Mouse (Mus musculus) spleen, postnatal 4 days (tissue): ENCODE results near the gene Calm1.

Source experiments
- DNase-seq, 2 experiments: peaks; one replicate each; pipeline ENCODE4 v3.0.0; 2022; ENCODE audit warnings: low spot score in 2 of 2

Calm1 gene

GRCm38 (mm10) chr12:100223531-100223930, 24.3 kb downstream of the Calm1 start:
- DNase-seq: no peak

- no peak for DNase-seq
These were observed 26.0 kb downstream of the Calm1 start for GRCm38 (mm10) chr12:100225196-100225595.

DNA sequence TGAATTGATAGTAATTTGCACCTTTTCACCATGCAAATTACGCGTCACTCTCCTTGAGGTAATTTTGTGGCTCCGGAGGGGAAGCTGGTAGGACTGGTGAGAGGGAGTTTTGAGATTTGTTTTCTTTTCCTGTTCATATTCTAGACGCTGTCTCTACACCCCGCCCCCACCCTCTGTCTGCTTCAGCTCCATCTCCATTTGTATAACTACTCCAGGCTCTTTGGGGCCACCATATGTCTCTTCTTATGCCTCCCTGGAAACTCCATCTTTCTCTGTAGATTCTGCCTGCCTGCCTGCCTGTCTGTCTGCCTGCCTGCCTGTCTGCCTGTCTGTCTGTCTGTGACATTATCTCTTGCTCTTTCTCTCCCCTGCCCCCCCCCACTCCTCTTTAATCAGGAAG, 26.8 kb downstream of the Calm1 start:
- no peak for DNase-seq

- DNase-seq: no peak
These were observed 27.4 kb downstream of the Calm1 start for GRCm38 (mm10) chr12:100226621-100227020.

DNA sequence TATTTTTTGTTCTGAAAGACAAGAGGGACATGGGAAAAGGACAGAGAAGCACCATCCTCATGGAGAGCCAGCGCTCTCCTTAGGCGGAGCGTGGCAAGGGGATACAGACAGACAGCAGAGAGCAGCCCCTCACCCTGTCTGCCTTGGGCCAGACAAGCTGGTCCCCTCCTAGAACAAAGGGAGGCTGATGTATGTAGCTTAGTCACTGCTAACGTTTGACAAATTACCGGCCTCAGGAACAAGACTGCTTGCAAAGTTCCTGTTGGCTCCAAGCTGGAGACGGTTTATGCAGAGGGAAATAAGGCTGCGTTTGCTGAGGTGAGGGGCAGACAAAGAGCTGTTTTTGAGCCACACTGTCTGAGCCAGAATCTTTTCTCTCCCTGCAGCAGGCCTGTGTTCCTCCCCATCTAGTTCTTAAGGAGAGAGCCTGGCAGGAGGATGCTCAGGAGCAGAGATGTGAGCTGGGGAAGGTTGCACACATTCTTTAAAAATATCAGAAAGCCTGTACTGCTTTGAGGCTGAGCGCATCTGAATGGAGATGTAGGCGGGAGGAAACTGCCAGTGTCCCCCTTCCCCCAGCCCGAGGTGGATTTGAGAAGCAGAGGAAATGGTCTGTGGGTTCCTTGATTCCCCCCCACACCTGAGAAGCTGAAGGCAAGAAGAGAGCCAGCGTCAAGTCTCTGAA, 28.9 kb downstream of the Calm1 start:
- DNase-seq: no peak

GRCm38 (mm10) chr12:100234201-100234600, 35.0 kb downstream of the Calm1 start:
- no peak for DNase-seq

- DNase-seq: no peak
These were observed 35.7 kb downstream of the Calm1 start for GRCm38 (mm10) chr12:100234919-100235318.

- no peak for DNase-seq
These were observed 36.2 kb downstream of the Calm1 start for GRCm38 (mm10) chr12:100235423-100235822.

GRCm38 (mm10) chr12:100239404-100239803, 40.2 kb downstream of the Calm1 start:
- DNase-seq: no peak

DNA sequence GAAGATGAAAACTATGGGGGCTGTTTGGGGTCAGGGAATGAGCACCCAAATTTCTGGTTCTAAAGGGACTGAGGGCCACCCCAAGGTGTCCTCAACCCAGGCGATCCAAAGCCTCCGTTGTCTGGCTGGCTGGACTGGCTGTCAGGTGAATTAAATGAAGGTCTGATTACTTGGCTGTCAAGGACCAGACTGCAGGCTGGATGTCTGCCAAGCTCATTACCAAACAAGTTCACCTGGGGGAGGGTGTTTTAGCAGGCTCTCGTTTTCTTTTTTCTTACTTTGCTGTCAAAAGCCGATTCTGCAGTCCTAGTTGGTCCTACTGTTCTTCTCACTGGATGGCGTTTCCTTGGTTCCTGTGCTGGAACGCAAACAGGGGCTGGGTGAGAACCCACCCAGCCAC, 40.6 kb downstream of the Calm1 start:
- DNase-seq: no peak

DNA sequence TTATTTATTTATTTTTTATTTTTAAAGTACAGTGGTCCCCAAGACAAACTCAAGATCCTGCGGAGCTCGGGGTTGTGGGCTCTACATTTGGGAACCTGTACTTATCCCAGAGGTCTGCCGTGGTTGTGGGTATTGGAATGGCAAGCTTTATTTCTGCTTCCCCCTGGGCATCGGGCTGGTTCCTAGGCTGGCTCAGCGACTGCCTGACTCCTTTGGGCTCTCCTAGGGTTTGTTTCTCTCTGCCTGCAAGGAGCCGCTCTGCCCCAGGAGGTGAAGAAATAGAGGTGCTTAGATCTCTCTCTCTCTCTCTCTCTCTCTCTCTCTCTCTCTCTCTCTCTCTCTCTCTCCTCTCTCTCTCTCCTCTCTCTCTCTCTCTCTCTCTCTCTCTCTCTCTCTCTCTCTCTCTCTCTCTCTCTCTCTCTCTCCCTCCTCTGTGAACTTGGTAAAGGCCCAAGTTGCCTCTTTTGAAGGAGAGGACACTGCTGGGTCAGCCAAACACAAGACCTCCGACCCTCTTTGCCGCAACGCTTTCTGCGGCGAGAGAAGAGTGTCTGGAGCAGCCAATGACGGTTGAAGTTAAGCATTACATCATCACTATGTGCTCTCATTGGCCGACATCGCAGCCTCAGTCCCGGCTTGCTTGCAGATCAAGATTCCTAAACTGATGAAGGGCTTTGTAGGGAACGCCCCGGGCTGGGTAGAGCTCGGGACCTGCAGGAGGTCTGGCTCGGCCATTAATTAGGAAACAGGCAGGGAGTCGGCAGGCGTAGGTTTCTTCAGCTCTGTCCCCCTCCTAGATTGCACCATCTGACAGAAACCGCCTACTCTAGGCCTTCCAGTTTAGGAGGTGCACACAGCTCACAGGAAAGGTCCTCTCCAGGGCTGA, 42.9 kb downstream of the Calm1 start:
- DNase-seq: no peak

DNA sequence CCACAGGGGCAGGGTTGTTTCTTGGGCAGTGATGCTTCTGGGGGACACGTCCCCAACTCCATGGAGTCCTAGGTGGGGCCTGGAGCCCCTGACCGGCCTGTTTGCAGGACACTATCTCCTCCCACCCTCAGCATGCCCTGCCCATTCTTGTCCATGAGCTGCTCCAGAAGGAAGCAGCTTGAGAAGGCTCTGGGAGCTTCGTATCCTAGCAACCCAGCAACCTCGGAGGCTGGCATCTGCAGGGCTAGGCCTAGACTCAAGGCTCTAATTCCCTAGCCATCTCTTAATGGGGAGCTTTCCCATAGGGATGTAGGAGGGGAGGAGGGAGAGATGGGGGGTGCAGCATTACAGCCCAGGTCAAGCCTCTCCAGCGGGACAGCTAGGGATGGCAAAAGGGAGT, 45.3 kb downstream of the Calm1 start:
- DNase-seq: no peak

DNA sequence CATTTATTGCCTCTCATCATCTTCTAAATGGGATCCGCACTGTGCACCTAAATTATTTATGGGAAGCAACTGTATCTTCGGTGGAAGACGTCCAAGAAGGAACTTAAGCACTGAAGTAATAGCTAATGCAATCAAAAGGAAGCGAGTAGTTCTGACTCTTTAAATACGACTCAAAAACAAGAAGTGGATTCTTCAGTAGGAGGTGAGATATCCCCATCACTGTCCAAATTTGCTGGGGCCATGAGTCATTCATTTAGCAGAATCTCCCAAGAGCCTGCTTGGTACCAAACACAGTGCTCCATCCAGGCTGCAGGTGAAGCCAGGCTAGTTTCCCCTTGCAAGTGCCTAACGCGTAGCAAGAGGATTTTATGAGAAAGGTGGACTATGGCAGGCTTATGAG, 49.9 kb downstream of the Calm1 start:
- no peak for DNase-seq

- DNase-seq: no peak
These were observed 55.2 kb downstream of the Calm1 start for GRCm38 (mm10) chr12:100254471-100254870.

DNA sequence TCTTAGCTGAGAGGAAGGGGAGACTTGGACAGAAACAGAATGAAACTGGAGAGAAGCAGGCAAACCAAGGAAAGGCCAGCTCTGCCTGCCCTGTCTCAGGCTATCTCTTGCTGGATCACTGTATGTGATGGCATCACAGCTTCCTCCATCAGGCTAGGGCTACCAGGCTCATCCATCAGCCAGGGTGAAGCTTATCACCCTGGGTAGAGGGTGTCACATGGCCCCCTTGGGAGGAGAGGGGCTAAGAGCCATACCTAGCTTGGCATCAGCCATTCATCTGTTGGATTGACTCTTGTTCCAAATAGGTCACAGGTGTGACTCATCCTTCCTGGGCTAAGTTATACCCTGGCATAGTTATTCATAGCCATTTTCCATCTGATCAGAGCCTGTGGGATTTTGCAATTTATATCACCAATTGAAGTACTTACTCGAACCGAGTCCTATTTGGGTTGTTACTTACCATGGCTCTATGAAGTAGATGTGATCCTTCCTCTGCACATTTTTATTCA, 56.3 kb downstream of the Calm1 start:
- no peak for DNase-seq

DNA sequence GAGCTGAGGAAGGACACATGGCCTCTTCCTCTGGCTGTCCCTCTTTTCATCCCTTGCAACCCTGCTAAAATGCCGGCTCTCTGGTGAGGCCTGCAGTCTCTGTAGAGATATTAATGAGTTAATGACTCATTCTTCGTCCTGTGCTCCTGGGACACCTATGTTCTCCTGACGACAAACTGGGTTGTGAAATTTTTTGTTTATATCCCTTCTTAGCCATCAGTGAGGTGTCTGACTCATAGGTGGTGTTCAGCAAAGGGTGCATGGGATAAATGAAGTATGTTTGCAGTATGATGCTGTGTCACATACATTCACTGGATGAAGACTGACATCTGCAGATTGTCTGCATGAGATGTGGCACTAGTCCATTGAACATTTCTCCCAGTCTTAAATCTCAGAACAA, 58.5 kb downstream of the Calm1 start:
- no peak for DNase-seq
